Mouse (Mus musculus): Measurements from ENCODE around the gene Ugt2b36. TPM values are rescaled to one million over a fixed set of nuclear protein-coding genes. Genes with fewer than 3 reads are reported as not detected.

The Ugt2b36 gene
- 0.07 and 0.08 TPM in 2 replicates for polyA plus RNA-seq (2012; rRNA removed)

DNA sequence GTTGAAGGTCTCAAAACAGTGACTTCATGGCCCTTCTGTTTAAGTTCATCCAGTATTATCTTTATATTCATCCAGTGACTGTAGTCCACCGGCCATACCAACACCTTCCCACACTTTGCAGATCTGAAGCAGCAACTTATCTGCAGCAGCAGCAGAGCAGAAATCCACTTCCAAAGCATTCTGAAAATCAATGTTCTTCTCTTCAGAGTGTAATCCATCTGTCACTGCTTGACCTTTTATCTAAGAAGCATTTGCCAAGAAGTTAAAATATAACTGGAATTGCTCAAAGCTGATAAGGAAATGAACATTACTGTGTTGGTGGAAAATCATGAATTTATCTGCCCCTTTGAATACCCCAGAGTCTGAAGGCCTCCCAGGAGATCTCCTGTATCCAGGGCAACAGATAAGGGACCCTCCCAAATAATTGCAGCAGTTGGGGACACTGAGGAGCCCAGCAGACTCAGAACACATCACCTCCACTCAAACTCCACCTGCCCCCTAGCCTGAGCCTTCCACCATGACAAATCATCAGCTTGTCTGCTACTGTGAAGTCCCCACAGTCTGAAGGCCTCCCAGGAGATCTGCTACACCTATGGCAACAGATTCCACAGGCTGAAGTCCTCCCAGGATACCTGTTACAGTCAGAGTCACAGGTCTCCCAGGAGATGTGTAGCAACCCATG, at the start of gene Ugt2b36:
Gene Ugt2b36 (minus strand): TSS at position 210 of the 682 bp plus-strand sequence.

DNA sequence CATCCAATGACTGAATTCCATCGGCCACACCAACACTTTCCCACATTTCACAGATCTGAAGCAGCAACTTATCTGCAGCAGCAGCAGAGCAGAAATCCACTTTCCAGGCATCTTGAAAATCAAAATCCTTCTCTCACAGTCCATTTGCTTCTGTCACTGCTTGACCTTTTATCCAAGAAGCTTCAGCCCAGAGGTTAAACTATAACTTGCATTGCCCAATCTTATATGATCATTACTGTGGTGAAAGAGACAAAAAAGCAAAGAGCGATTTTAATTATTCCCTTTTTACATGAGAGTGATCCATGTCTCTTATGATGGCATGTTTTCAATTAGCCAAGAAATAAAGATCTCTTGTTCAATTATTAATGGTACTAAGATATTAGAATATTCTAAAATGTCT, 47.8 kb upstream of the Ugt2b36 start, which contains the start of gene Ugt2b5:
Gene Ugt2b5 (minus strand): TSS at position 123 of the 400 bp plus-strand sequence.

Other genes with a start within 250 kb of the Ugt2b36 start
- 0.03 TPM in 1 of 2 replicates, not detected in the other for gene Ugt2b34, start 185.6 kb downstream of the Ugt2b36 start, polyA plus RNA-seq (2012; rRNA removed)
- not detected in 2 replicates for gene Ugt2b1, start 166.0 kb downstream of the Ugt2b36 start, polyA plus RNA-seq (2012; rRNA removed)
- gene Ugt2b35, start 91.7 kb downstream of the Ugt2b36 start, polyA plus RNA-seq (2012; rRNA removed): not detected in 2 replicates
- not detected in 2 replicates for gene Ugt2b5, start 47.8 kb upstream of the Ugt2b36 start, polyA plus RNA-seq (2012; rRNA removed)
- not detected in 2 replicates for gene Ugt2b37, start 162.2 kb upstream of the Ugt2b36 start, polyA plus RNA-seq (2012; rRNA removed)
- gene Ugt2a3, start 244.6 kb upstream of the Ugt2b36 start, polyA plus RNA-seq (2012; rRNA removed): not detected in 2 replicates

Measured in ovary, adult 2 months (tissue).